Mouse (Mus musculus): Measurements from ENCODE around the gene Gm28778. TPM values are rescaled to one million over a fixed set of nuclear protein-coding genes. Genes with fewer than 3 reads are reported as not detected.
A peak's percentile ranks its signal among the peaks of the same experiment; 100 is the strongest.
"Not testable (repeated sequence)": the region's sequence is repeated elsewhere in the genome, so short reads cannot be mapped to it uniquely, and the experiment has no call there.

Gene Gm28778
- polyA plus RNA-seq (2015; fragmentation: Nextera tagmentation; extraction: Ambion mirVana), result not detected in 2 replicates

DNA sequence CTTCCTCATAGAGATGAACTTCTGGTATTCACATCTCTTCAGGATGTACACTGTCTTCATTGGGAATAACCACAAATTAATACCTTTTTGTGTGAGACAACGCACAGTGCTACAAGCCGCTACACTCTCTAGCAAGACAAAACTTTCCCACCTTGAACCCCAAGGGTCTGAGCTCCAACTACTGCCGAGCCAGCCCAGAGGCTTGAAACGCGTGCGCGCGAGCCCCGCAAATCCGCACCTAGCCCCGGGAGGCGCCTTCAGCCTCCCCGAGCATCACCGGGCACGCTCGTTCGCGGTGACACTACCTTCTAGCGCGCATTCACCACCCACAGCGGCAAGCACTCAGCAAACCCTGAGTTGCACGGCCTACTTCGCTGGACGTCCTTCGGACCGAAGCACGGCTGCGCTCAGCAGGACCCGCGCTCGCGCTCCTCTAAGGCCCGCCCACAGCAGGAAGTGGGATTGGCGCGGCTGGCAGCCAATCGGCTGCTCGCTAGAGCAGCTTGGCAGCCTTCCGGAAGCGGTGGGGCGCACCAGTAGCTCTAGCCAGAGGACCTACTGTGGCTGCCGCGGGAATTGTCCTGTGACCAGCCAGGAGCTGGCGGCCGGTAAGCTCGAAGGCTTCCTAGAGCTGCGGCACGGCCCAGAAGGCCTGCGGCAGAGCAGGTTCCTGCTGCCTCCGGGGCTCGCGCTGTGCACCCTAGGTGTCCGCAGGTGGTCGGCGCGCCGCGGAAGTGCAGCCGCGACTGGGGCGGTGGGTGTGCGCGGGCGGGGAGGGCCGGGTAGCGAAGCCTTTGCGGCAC lies at the start of gene Gm28778, which contains the start of the genes Pms1 and Ormdl1:
TSS of gene Gm28778 (plus strand) at position 531 of the 803 bp plus-strand sequence.
TSS of gene Pms1 (minus strand) at position 438 of the 803 bp plus-strand sequence.
TSS of gene Ormdl1 (plus strand) at position 515 of the 803 bp plus-strand sequence.
- H3K36me3 ChIP-seq, result peaks cover 2% of the 10 kb centered on the region; the same call in 1 of the 2 replicates
- peak within 1 kb of the TSS; percentile 75 for H3K9ac ChIP-seq
- H3K4me3 ChIP-seq, result peak within 1 kb of the TSS; percentile 89
- H3K27me3 ChIP-seq, result no peaks in the 10 kb centered on the region
- H3K9me3 ChIP-seq, result no peaks in the 10 kb centered on the region
- H3K4me2 ChIP-seq, result peak within 1 kb of the TSS; percentile 69
- ATAC-seq (ENCODE audit: insufficient number of reproducible peaks, low FRiP score, low TSS enrichment, low read depth), result peak; percentile 98
- 0 out of 2 replicates have a peak, but pooled peaks cover 5% of the 10 kb centered on the region for H3K4me1 ChIP-seq
- H3K27ac ChIP-seq, result peak within 1 kb of the TSS; percentile 91
- WGBS, result under 1% methylated on average over 66 of the region's 66 CpGs

DNA sequence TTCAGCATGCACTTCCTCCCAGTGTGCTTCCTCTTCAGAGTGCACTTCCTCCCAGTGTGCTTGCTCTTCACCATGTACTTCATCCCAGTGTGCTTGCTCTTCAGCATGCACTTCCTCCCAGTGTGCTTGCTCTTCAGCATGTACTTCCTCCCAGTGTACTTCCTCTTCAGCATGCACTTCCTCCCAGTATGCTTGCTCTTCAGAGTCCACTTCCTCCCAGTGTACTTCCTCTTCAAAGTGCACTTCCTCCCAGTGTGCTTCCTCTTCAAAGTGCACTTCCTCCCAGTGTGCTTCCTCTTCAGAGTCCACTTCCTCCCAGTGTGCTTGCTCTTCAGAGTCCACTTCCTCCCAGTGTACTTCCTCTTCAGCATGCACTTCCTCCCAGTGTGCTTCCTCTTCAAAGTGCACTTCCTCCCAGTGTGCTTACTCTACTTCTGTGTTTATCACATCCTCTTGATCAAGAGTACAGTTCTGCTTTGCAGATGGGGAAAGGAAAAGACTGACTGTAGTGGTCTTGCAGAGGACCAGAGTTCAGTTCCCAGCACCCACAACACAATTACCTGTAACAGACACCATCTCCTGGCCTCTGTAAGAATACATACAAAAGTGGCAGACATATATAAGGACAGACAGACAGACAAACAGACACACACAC lies 31.8 kb upstream of the Gm28778 start:
- H3K4me1 ChIP-seq; H3K9ac ChIP-seq; H3K4me2 ChIP-seq; ATAC-seq (ENCODE audit: insufficient number of reproducible peaks, low FRiP score, low TSS enrichment, low read depth); H3K36me3 ChIP-seq; H3K4me3 ChIP-seq; H3K27ac ChIP-seq; H3K27me3 ChIP-seq; H3K9me3 ChIP-seq: not testable (repeated sequence)

DNA sequence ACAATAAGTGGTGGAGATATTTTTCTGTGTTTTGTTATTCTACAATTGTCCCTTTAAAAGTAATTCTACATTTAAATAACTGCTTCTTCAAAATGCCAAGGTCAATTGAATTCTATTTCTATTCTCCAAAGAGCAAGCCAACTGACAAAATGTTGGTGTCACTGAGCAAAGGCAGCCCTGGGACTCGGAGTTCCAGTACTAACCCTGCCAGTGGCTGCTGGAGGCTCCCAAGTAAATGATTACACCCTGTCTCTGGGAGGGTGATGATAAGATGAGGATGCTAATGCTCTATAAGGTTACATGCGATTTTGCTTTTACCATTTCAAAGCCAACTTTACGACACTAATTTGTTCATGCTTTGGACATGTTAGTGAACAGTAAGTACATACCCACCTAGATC lies 27.0 kb upstream of the Gm28778 start:
- no peak for ATAC-seq (ENCODE audit: insufficient number of reproducible peaks, low FRiP score, low TSS enrichment, low read depth)

DNA sequence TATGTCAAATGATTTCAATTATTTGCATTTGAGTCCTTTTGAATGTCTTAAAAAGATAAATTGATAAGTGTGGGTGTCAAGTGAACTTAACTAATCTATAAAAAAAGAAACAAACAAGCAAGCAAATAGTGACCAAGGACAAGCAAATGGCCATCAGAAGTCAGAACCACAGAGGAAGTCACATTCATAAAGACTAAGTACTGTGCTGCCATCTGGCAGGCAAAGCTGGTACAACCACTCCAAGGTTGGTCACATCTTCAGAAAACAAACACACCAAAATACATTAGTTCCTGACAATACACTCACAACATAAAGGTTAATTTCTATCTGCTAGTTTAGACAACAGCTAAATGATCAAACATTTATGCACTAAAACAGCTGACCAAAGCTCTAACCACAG lies 24.3 kb upstream of the Gm28778 start:
- Histone ChIP-seq H3K4me2 (no peak overlapping the region), H3K4me3 (no peak overlapping the region), H3K4me1 (no peaks in the 10 kb centered on the region), H3K9me3 (no peaks in the 10 kb centered on the region), H3K27ac (no peak overlapping the region), H3K36me3 (peaks cover 4% of the 10 kb centered on the region; the same call in 1 of the 2 replicates), H3K9ac (no peak overlapping the region), H3K27me3 (no peaks in the 10 kb centered on the region)
- ATAC-seq (ENCODE audit: insufficient number of reproducible peaks, low FRiP score, low TSS enrichment, low read depth), result no peak

More for the DNA sequence above, 27.0 kb upstream of the Gm28778 start:
- Histone ChIP-seq H3K36me3 (peaks cover 7% of the 10 kb centered on the region), H3K9ac (no peak overlapping the region), H3K4me2 (no peak overlapping the region), H3K27me3 (no peaks in the 10 kb centered on the region), H3K4me3 (no peak overlapping the region), H3K4me1 (no peaks in the 10 kb centered on the region), H3K27ac (no peak overlapping the region), H3K9me3 (no peaks in the 10 kb centered on the region)
- WGBS, result 85% methylated on average over 3 of the region's 3 CpGs

DNA sequence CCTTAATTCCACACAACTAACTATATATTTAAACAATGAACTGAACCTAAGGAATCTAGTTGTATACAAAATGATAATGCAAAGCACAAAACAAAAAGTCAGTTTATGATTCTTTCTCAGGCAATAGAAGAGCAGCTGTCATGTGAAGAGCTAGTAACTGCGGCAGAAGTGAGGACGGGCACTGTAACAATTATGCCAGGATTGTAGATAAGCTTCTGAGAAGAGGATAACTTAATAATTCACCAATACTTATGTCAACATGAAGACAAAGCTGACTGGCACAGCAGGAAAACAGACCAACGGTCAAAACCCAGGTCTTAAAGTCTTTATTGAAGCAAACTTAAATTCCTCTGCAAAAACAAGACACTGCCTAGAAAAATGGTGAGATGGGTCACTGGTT lies 5.7 kb upstream of the Gm28778 start:
- Histone ChIP-seq H3K36me3 (peaks cover 7% of the 10 kb centered on the region; the same call in 1 of the 2 replicates), H3K4me3 (no peak overlapping the region), H3K9ac (no peak overlapping the region), H3K27ac (no peak overlapping the region), H3K4me1 (0 out of 2 replicates have a peak, but pooled peaks cover 5% of the 10 kb centered on the region), H3K27me3 (no peaks in the 10 kb centered on the region), H3K9me3 (no peaks in the 10 kb centered on the region), H3K4me2 (no peak overlapping the region)
- no peak for ATAC-seq (ENCODE audit: insufficient number of reproducible peaks, low FRiP score, low TSS enrichment, low read depth)
- WGBS, result 82% methylated on average over 3 of the region's 3 CpGs

DNA sequence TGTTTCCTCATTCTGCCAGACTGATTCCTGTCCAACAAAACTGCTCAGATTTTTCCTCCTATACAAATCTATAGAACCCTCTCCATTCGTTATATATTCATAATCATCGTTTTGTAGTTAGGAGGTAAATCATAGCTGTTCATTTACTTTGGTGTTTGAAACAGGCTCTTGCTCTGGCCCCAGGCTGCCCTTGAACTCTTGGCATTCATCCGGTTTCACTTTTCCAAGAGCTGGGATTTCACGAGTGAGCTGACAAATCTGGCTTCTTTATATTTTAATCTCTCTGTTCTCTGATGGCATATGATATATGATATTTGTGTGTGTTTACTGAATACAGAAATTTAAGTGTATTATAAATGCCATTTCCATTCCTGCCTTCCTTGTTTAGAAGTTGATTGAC lies 3.6 kb downstream of the Gm28778 start:
- ATAC-seq (ENCODE audit: insufficient number of reproducible peaks, low FRiP score, low TSS enrichment, low read depth), result no peak
- WGBS, result 78% methylated on average over 4 of the region's 4 CpGs
- no peak overlapping the region for H3K9ac ChIP-seq
- H3K4me1 ChIP-seq, result 0 out of 2 replicates have a peak, but pooled peaks cover 5% of the 10 kb centered on the region
- no peaks in the 10 kb centered on the region for H3K9me3 ChIP-seq
- H3K27ac ChIP-seq, result no peak overlapping the region
- no peaks in the 10 kb centered on the region for H3K27me3 ChIP-seq
- peaks cover 2% of the 10 kb centered on the region; the same call in 1 of the 2 replicates for H3K36me3 ChIP-seq
- no peak overlapping the region for H3K4me2 ChIP-seq
- H3K4me3 ChIP-seq, result no peak overlapping the region

DNA sequence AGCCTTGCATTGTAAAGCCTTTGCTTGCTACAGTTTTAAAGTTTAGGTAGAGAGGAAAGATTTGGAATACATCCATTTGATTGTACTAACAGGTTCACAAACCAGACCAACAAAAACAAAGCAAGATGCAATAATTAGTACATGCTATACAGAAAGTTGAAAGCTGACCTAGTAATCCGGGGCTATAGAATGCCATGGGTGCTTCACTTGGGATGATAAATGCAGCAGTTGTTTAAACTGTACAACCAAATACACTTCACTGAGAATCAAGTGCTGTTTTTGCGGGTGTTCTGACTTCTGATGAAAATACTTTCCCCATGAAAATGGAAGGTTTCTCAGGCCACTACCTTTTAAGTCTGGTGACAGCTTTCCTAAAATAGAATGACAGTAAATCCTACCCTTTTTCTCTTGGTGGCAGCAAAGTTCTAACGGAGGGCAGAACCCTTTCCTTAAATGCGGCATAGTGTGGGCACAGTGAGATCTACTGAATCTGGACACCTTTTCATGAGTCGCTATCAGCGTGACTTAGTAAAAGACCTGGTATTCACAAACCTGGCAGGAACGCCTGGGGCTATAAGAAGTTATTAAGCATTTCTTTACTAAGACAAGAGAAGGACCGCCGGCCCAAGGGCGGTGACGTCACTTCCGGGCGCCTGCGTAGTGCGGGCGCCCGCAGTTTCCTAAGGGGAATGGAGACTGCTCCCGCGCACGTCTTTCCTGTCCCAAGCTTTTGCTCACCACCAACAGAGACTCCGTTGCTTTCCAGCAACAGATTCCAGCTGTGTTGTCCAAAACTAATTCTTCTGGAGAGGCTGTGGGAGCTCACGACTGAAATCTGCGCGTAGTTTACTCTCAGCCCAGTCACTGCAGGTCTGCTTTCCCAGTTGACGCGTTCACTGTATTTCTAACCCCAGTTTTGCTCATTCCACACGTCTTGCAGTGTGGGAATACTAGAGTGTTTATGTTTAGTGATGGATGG lies 16.4 kb downstream of the Gm28778 start, which contains the start of gene Osgepl1:
TSS of gene Osgepl1 (plus strand) at position 636 of the 979 bp plus-strand sequence.
- H3K9ac ChIP-seq, result peak within 1 kb of the TSS; percentile 56
- peak within 1 kb of the TSS; percentile 50 for H3K4me2 ChIP-seq
- ATAC-seq (ENCODE audit: insufficient number of reproducible peaks, low FRiP score, low TSS enrichment, low read depth), result peak; percentile 79
- no peaks in the 10 kb centered on the region for H3K27me3 ChIP-seq
- H3K27ac ChIP-seq, result peak within 1 kb of the TSS; percentile 91
- WGBS, result 2% methylated on average over 27 of the region's 27 CpGs
- H3K4me3 ChIP-seq, result peak within 1 kb of the TSS; percentile 61
- H3K36me3 ChIP-seq, result peaks cover 9% of the 10 kb centered on the region; the same call in 1 of the 2 replicates
- H3K4me1 ChIP-seq, result no peaks in the 10 kb centered on the region
- H3K9me3 ChIP-seq, result no peaks in the 10 kb centered on the region

DNA sequence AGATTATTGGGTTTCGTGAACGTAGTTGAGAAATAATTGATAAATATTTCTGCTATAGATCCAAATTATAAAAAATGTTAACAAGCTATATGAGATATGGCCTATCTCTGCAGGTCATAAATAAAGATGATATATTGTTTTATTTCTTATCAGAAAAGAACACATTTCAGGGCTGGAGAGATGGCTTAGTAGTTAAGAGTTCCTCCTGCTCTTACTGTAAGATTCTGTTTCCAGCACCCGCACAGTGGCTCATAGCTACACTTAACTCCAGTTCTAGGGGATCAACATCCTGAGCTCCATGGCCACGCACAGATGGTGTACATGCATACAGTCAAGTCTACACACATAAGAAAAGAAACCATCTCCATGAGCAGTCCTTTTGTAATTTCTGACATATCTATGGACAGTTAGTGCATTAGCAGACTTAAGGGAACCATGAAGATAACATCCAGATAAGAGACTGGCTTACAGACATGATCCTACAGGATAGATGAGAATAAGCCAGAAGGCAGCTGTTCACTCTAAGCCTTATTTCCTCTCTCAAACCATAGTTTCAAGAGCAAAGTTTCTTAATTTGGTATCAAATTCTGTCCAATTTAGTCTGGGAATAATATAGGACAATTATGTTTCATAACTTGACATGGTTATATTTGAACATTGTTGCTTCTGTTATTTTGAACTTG lies 24.9 kb downstream of the Gm28778 start:
- no peak overlapping the region for H3K27ac ChIP-seq
- WGBS, result 95% methylated on average over 4 of the region's 4 CpGs
- no peak for ATAC-seq (ENCODE audit: insufficient number of reproducible peaks, low FRiP score, low TSS enrichment, low read depth)

DNA sequence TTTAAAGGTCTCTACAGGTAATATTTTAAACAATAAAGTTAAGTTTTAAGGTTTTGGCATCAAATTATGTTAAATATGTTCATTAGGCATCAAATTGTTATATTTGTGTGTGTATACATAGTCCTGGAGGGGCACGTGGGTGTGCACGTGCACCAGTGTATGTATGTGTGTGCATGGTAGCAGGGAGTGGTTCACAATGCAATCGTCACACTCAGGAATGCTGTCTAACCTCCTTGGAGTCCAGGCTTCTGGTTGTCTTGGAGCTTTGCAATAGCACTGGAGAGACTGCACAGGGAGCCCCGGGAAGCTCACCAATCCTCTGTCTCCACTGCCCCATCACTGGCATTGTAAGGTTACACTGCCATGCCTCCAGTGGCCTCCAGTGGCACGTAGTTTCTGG lies 26.3 kb downstream of the Gm28778 start:
- Histone ChIP-seq H3K36me3 (peaks cover 8% of the 10 kb centered on the region; the same call in 1 of the 2 replicates), H3K27me3 (no peaks in the 10 kb centered on the region), H3K4me3 (no peak overlapping the region), H3K9ac (no peak overlapping the region), H3K9me3 (no peaks in the 10 kb centered on the region), H3K27ac (no peak overlapping the region), H3K4me2 (no peak overlapping the region), H3K4me1 (no peaks in the 10 kb centered on the region)
- ATAC-seq (ENCODE audit: insufficient number of reproducible peaks, low FRiP score, low TSS enrichment, low read depth), result no peak
- WGBS, result 90% methylated on average over 5 of the region's 5 CpGs

More for the DNA sequence above, 24.9 kb downstream of the Gm28778 start:
- Histone ChIP-seq H3K9ac (no peak overlapping the region), H3K4me2 (no peak overlapping the region), H3K9me3 (no peaks in the 10 kb centered on the region), H3K36me3 (peaks cover 17% of the 10 kb centered on the region; the same call in 1 of the 2 replicates), H3K4me3 (no peak overlapping the region), H3K4me1 (no peaks in the 10 kb centered on the region), H3K27me3 (no peaks in the 10 kb centered on the region)

DNA sequence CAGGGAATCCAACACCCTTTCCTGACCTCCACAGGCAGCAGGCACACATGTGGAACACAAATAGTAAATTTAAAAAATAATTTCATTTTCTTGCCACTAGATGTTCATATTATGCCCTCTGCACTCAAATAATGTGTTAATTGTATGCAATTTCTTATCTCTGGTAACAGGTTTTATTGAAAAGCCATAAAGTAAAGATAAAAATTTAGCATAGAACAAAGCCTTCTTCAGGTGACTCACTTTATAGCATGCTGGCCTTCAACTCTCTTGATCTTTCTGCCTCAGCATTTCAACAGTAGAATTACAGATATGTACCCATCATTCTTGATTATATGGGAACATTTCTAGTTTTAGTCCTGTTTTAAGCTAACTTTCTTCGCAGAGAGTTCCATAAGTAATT lies 27.4 kb downstream of the Gm28778 start:
- no peaks in the 10 kb centered on the region for H3K4me1 ChIP-seq
- no peaks in the 10 kb centered on the region for H3K9me3 ChIP-seq
- H3K4me3 ChIP-seq, result no peak overlapping the region
- no peaks in the 10 kb centered on the region for H3K27me3 ChIP-seq
- H3K9ac ChIP-seq, result no peak overlapping the region
- H3K36me3 ChIP-seq, result peaks cover 7% of the 10 kb centered on the region; the same call in 1 of the 2 replicates
- H3K27ac ChIP-seq, result no peak overlapping the region
- H3K4me2 ChIP-seq, result no peak overlapping the region
- WGBS, result 88% methylated on average over 1 of the region's 1 CpGs
- ATAC-seq (ENCODE audit: insufficient number of reproducible peaks, low FRiP score, low TSS enrichment, low read depth), result no peak
